Mouse (Mus musculus): ENCODE data around the gene Actrt3. TPM values are rescaled to one million over a fixed set of nuclear protein-coding genes. Genes with fewer than 3 reads are reported as not detected.
A peak's percentile ranks its signal among the peaks of the same experiment; 100 is the strongest.

Gene Actrt3
- total and polyA plus RNA-seq, 3 experiments: 0.16 to 0.17 TPM; not detected in 1

DNA sequence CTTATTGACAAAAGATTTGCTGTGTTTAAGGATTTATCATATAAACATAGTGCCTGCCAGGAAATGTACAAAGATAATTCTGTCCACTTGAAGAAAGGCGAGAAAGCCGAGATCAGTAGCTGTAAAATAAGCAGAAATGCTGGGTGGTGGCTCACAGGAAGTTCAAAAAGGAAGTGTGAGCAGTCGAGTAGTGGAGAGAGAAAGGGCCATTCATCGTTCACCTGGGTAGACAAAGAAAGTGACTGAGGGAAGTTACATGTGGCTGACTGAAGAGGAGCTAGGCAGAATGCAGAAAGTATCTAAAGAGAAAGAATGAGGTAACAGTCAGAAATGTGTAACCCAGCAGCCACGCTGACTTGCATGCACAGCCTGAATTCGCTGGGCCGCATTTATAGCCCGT, 20.4 kb upstream of the Actrt3 start:
- in situ Hi-C loops (cut with MboI; ENCODE audit: low pct_ligation_motif_present, low pct_unique_long_range_greater_than_20kb, low sequenced_read_pairs) (no loop called here), dilution Hi-C loops (cut with MboI; ENCODE audit: extremely low pct_ligation_motif_present, extremely low pct_unique_long_range_greater_than_20kb, low sequenced_read_pairs) (no loop called here)
- Histone ChIP-seq H3K79me2 (replicated peaks; ENCODE audit: control insufficient read depth, extremely low read depth, insufficient read depth, poor library complexity, severe bottlenecking) (no peaks in the 10 kb centered on the region), H3K9me3 (replicated peaks; ENCODE audit: low read length) (no peaks in the 10 kb centered on the region), H3K27me3 (replicated peaks) (no peaks in the 10 kb centered on the region), H3K4me3 (replicated peaks in 1 of 3; ENCODE audit: low read depth in 2 of 3, low read length in 2 of 3, poor library complexity in 1 of 3) (no peak overlapping the region), H3K4me1 (ENCODE audit: control insufficient read depth in 1 of 2, insufficient read depth in 2 of 2) (peaks cover 4 to 18% of the 10 kb centered on the region in 2 experiments; a peak in 3 of 4 replicates), H3K9ac (ENCODE audit: insufficient read depth, low read depth) (no peak overlapping the region), H3K4me2 (ENCODE audit: insufficient read depth, low read depth, poor library complexity, severe bottlenecking) (no peak overlapping the region), H3K36me3 (replicated peaks in 1 of 2; ENCODE audit: control insufficient read depth in 1 of 2, insufficient read depth in 1 of 2, low read length in 1 of 2) (peaks cover 30 to 50% of the 10 kb centered on the region in 2 experiments), H3K27ac (ENCODE audit: insufficient read depth, low read depth) (peak overlapping the region; percentile 34; the same call in 1 of the 2 replicates)
- TF ChIP-seq MAFK (IDR thresholded peaks at IDR 0.05; ENCODE audit: insufficient replicate concordance, low read length) (no peak), ZMIZ1 (IDR thresholded peaks at IDR 0.05; ENCODE audit: low read depth, low read length) (no peak), JUN (IDR thresholded peaks at IDR 0.05; ENCODE audit: insufficient read depth, low read depth, low read length) (no peak), ELF1 (IDR thresholded peaks at IDR 0.05; ENCODE audit: low read depth, low read length) (0 out of 2 replicates have a peak, but pooled peaks have one; percentile 14)
- DNase-seq (ENCODE audit: extremely low read depth): peak; percentile 50

DNA sequence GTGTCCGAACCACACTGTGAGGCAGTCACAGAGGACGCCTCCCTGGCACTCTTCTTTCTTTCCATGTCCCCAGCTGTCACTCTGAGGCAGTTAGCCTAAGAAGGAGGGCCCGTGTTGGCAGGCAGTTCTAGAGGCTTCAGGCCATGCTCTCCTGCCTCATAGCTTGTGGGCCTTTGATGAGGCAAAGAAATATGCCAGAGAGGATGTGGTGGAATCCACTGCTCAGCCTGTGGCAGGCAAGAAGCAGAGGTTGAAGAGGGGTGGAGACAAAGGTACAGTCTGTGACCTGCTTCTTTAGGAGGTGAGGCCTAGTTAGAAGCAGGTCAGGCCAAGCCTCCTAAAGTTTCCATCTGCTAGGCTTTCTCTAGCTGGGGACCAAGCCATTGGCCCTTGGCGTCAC, 11.2 kb upstream of the Actrt3 start:
- in situ Hi-C loops (cut with MboI; ENCODE audit: low pct_ligation_motif_present, low pct_unique_long_range_greater_than_20kb, low sequenced_read_pairs): no loop called here
- Histone ChIP-seq H3K27ac (ENCODE audit: insufficient read depth, low read depth) (no peak overlapping the region), H3K79me2 (replicated peaks; ENCODE audit: control insufficient read depth, extremely low read depth, insufficient read depth, poor library complexity, severe bottlenecking) (peaks cover 21% of the 10 kb centered on the region), H3K4me3 (replicated peaks in 1 of 3; ENCODE audit: low read depth in 2 of 3, low read length in 2 of 3, poor library complexity in 1 of 3) (no peak overlapping the region), H3K9ac (ENCODE audit: insufficient read depth, low read depth) (no peak overlapping the region), H3K4me1 (ENCODE audit: control insufficient read depth in 1 of 2, insufficient read depth in 2 of 2) (peaks cover 7 to 34% of the 10 kb centered on the region in 2 experiments), H3K27me3 (replicated peaks) (no peaks in the 10 kb centered on the region), H3K9me3 (replicated peaks; ENCODE audit: low read length) (no peaks in the 10 kb centered on the region), H3K36me3 (replicated peaks in 1 of 2; ENCODE audit: control insufficient read depth in 1 of 2, insufficient read depth in 1 of 2, low read length in 1 of 2) (peaks cover 63 to 81% of the 10 kb centered on the region in 2 experiments), H3K4me2 (ENCODE audit: insufficient read depth, low read depth, poor library complexity, severe bottlenecking) (no peak overlapping the region)
- dilution Hi-C loops (cut with MboI; ENCODE audit: extremely low pct_ligation_motif_present, extremely low pct_unique_long_range_greater_than_20kb, low sequenced_read_pairs): no loop called here
- TF ChIP-seq ELF1 (IDR thresholded peaks at IDR 0.05; ENCODE audit: low read depth, low read length): no peak
- TF ChIP-seq GABPA (IDR thresholded peaks at IDR 0.05; ENCODE audit: insufficient replicate concordance, low read depth, low read length): no peak
- no peak for TF ChIP-seq MXI1 (IDR thresholded peaks at IDR 0.05; ENCODE audit: low read depth, low read length)
- no peak for TF ChIP-seq ZKSCAN1 (IDR thresholded peaks at IDR 0.05; ENCODE audit: borderline replicate concordance, low read depth, low read length)
- no peak for TF ChIP-seq CTCF (conservative IDR thresholded peaks at IDR 0.05 in 1 of 2, IDR thresholded peaks at IDR 0.05 in 1 of 2; ENCODE audit: low read depth in 2 of 2, low read length in 2 of 2)
- TF ChIP-seq RCOR1 (conservative IDR thresholded peaks at IDR 0.05; ENCODE audit: low read depth, low read length): no peak
- no peak for TF ChIP-seq IRF4 (IDR thresholded peaks at IDR 0.05; ENCODE audit: low read depth, low read length)
- no peak for TF ChIP-seq MAFK (IDR thresholded peaks at IDR 0.05; ENCODE audit: insufficient replicate concordance, low read length)
- DNase-seq (ENCODE audit: extremely low read depth): no peak

DNA sequence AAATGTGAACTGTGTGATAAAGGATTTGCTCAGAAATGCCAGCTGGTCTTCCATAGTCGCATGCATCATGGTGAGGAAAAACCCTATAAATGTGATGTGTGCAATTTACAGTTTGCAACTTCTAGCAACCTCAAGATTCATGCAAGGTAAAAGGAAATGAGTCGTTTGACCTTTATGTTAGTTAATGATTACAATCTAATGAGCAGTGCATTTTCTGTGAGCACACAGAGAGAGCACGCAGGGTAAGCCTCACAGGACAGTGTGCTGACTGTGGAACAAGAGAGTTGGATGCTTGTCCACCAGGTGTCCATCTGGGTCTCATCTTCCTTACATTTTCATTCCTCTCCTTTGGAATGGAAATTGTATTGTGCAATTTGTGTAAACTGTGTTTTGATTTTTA, 9.3 kb upstream of the Actrt3 start:
- peaks cover 32% of the 10 kb centered on the region for H3K79me2 ChIP-seq (replicated peaks; ENCODE audit: control insufficient read depth, extremely low read depth, insufficient read depth, poor library complexity, severe bottlenecking)
- no peak overlapping the region for H3K27ac ChIP-seq (ENCODE audit: insufficient read depth, low read depth)
- no peak for DNase-seq (ENCODE audit: extremely low read depth)
- dilution Hi-C loops (cut with MboI; ENCODE audit: extremely low pct_ligation_motif_present, extremely low pct_unique_long_range_greater_than_20kb, low sequenced_read_pairs) (no loop called here), in situ Hi-C loops (cut with MboI; ENCODE audit: low pct_ligation_motif_present, low pct_unique_long_range_greater_than_20kb, low sequenced_read_pairs) (no loop called here)
- H3K4me3 ChIP-seq (replicated peaks in 1 of 3; ENCODE audit: low read depth in 2 of 3, low read length in 2 of 3, poor library complexity in 1 of 3): no peak overlapping the region
- peaks cover 53 to 77% of the 10 kb centered on the region in 2 experiments for H3K36me3 ChIP-seq (replicated peaks in 1 of 2; ENCODE audit: control insufficient read depth in 1 of 2, insufficient read depth in 1 of 2, low read length in 1 of 2)
- no peak for TF ChIP-seq BHLHE40 (IDR thresholded peaks at IDR 0.05; ENCODE audit: low read depth, low read length)
- no peak for TF ChIP-seq CTCF (conservative IDR thresholded peaks at IDR 0.05 in 1 of 2, IDR thresholded peaks at IDR 0.05 in 1 of 2; ENCODE audit: low read depth in 2 of 2, low read length in 2 of 2)
- TF ChIP-seq MYC (IDR thresholded peaks at IDR 0.05; ENCODE audit: low read depth, low read length): no peak
- no peak for TF ChIP-seq CHD2 (IDR thresholded peaks at IDR 0.05; ENCODE audit: low read length)
- TF ChIP-seq RAD21 (IDR thresholded peaks at IDR 0.05; ENCODE audit: low read depth, low read length): no peak
- TF ChIP-seq USF1 (IDR thresholded peaks at IDR 0.05; ENCODE audit: low read depth, low read length): no peak
- no peak for TF ChIP-seq ZKSCAN1 (IDR thresholded peaks at IDR 0.05; ENCODE audit: borderline replicate concordance, low read depth, low read length)
- TF ChIP-seq MXI1 (IDR thresholded peaks at IDR 0.05; ENCODE audit: low read depth, low read length): no peak
- TF ChIP-seq USF2 (conservative IDR thresholded peaks at IDR 0.05; ENCODE audit: low read depth, low read length): no peak
- no peak for TF ChIP-seq EP300 (IDR thresholded peaks at IDR 0.05; ENCODE audit: low read length)
- no peak for TF ChIP-seq HCFC1 (IDR thresholded peaks at IDR 0.05; ENCODE audit: low read depth, low read length)
- TF ChIP-seq E2F4 (IDR thresholded peaks at IDR 0.05; ENCODE audit: insufficient replicate concordance, low read depth, low read length): no peak
- no peak for TF ChIP-seq MAZ (IDR thresholded peaks at IDR 0.05; ENCODE audit: low read depth, low read length)
- TF ChIP-seq ZNF384 (IDR thresholded peaks at IDR 0.05; ENCODE audit: low read depth, low read length): no peak
- TF ChIP-seq PAX5 (IDR thresholded peaks at IDR 0.05; ENCODE audit: low read length): no peak
- no peak for TF ChIP-seq TCF12 (IDR thresholded peaks at IDR 0.05; ENCODE audit: low read depth, low read length)
- TF ChIP-seq IRF4 (IDR thresholded peaks at IDR 0.05; ENCODE audit: low read depth, low read length): no peak
- TF ChIP-seq MEF2A (IDR thresholded peaks at IDR 0.05; ENCODE audit: borderline replicate concordance, low read depth, low read length): no peak
- no peaks in the 10 kb centered on the region for H3K27me3 ChIP-seq (replicated peaks)
- no peaks in the 10 kb centered on the region for H3K9me3 ChIP-seq (replicated peaks; ENCODE audit: low read length)
- no peak overlapping the region for H3K4me2 ChIP-seq (ENCODE audit: insufficient read depth, low read depth, poor library complexity, severe bottlenecking)
- peaks cover 7 to 51% of the 10 kb centered on the region in 2 experiments for H3K4me1 ChIP-seq (ENCODE audit: control insufficient read depth in 1 of 2, insufficient read depth in 2 of 2)
- H3K9ac ChIP-seq (ENCODE audit: insufficient read depth, low read depth): no peak overlapping the region
